Mouse (Mus musculus) hindbrain, embryonic 11.5 days (tissue): ENCODE results near the gene Pate3. TPM values are rescaled to one million over a fixed set of nuclear protein-coding genes. Genes with fewer than 3 reads are reported as not detected.

Experiments used
- polyA plus RNA-seq: library from polyadenylated mRNA; unstranded; fragments of >200 nt; fragmentation: Nextera tagmentation; extraction: Ambion mirVana; gene quantifications from 2 replicates; pipeline ENCODE4 v1.2.1, GENCODE M21; 2014

Gene Pate3
- polyA plus RNA-seq, 1 experiment from 2014 or later = 0.12 TPM

Other genes with a start within 250 kb of the Pate3 start
- 13.4 and 21.9 TPM in 2 replicates for gene Cdon, start 227.1 kb downstream of the Pate3 start, polyA plus RNA-seq
- gene Gm1113, start 129.9 kb downstream of the Pate3 start, polyA plus RNA-seq = not detected in 2 replicates
- gene Ddx25, start 89.7 kb downstream of the Pate3 start, polyA plus RNA-seq = 9.7 and 10.0 TPM in 2 replicates
- 19.6 and 25.5 TPM in 2 replicates for gene Pus3, start 89.6 kb downstream of the Pate3 start, polyA plus RNA-seq
- gene Pate2, start 77.9 kb downstream of the Pate3 start, polyA plus RNA-seq = 0.64 and 1.3 TPM in 2 replicates
- gene Hyls1, start 77.8 kb downstream of the Pate3 start, polyA plus RNA-seq = 29.9 and 32.4 TPM in 2 replicates
- not detected in 2 replicates for gene Pate4, start 36.3 kb downstream of the Pate3 start, polyA plus RNA-seq
- 0.12 TPM in 1 of 2 replicates, not detected in the other for gene Pate1, start 39.2 kb upstream of the Pate3 start, polyA plus RNA-seq
- not detected in 2 replicates for gene Gm17677, start 92.8 kb upstream of the Pate3 start, polyA plus RNA-seq
- not detected in 2 replicates for gene Gm17727, start 129.9 kb upstream of the Pate3 start, polyA plus RNA-seq
- not detected in 2 replicates for gene Gm27235, start 141.9 kb upstream of the Pate3 start, polyA plus RNA-seq
- not detected in 2 replicates for gene D730048I06Rik, start 141.9 kb upstream of the Pate3 start, polyA plus RNA-seq
- gene 9230110F15Rik, start 195.9 kb upstream of the Pate3 start, polyA plus RNA-seq = not detected in 2 replicates